Mouse (Mus musculus) heart, embryonic 11.5 days (tissue): ENCODE measurements around the gene Mrtfb. TPM values are rescaled to one million over a fixed set of nuclear protein-coding genes. Genes with fewer than 3 reads are reported as not detected.

Experiments
- ATAC-seq: fragments of 200-750 bp; cut with Nextera tagmentation; replicated peaks from 2 replicates; pipeline ENCODE4 v1.8.0; 2017; ENCODE audit warnings: moderate library complexity; ENCODE audit not compliant: insufficient number of reproducible peaks, low FRiP score, low TSS enrichment
- H3K27ac ChIP-seq: fragments of 300-500 bp; sonication (generic); 2 replicates; pipeline ENCODE4 v1.5.1; 2014; ENCODE audit warnings: mild to moderate bottlenecking, low read depth, low read length
- H3K27me3 ChIP-seq: fragments of 300-500 bp; sonication (generic); 2 replicates; pipeline ENCODE4 v1.6.1; 2014; ENCODE audit warnings: mild to moderate bottlenecking, low read length, mixed read lengths; ENCODE audit not compliant: control insufficient read depth, insufficient read depth
- H3K36me3 ChIP-seq: fragments of 300-500 bp; sonication (generic); 2 replicates; pipeline ENCODE4 v1.6.1; 2014; ENCODE audit warnings: mild to moderate bottlenecking, low read length, moderate library complexity, mixed read lengths; ENCODE audit not compliant: control insufficient read depth, insufficient read depth
- H3K4me1 ChIP-seq: fragments of 300-500 bp; sonication (generic); 2 replicates; pipeline ENCODE4 v1.6.1; 2014; ENCODE audit warnings: low read length; ENCODE audit not compliant: control insufficient read depth, insufficient read depth
- H3K4me2 ChIP-seq: fragments of 300-500 bp; sonication (generic); 2 replicates; pipeline ENCODE4 v1.6.1; 2014; ENCODE audit warnings: mild to moderate bottlenecking, moderate library complexity
- H3K4me3 ChIP-seq: fragments of 300-500 bp; sonication (generic); 2 replicates; pipeline ENCODE4 v1.5.1; 2014; ENCODE audit warnings: low read depth, low read length
- H3K9ac ChIP-seq: fragments of 300-500 bp; sonication (generic); 2 replicates; pipeline ENCODE4 v1.6.1; 2014; ENCODE audit warnings: mild to moderate bottlenecking, low read depth, low read length, moderate library complexity
- H3K9me3 ChIP-seq: fragments of 300-500 bp; sonication (generic); replicated peaks from 2 replicates; pipeline ENCODE4 v1.6.1; 2016; ENCODE audit warnings: low read length; ENCODE audit not compliant: control insufficient read depth
- WGBS: fragments of 180-500 bp; shearing (Covaris S2); extraction: QIAGEN DNeasy Blood & Tissue Kit; methylation state at CpG from one replicate; pipeline ENCODE4 v1.1.7; 2014; ENCODE audit not compliant: insufficient replicate concordance; 5-methylcytosine and 5-hydroxymethylcytosine counted together
- polyA plus RNA-seq: library from polyadenylated mRNA; unstranded; fragments of >200 nt; fragmentation: Nextera tagmentation; extraction: Ambion mirVana; gene quantifications from 2 replicates; pipeline ENCODE4 v1.2.1, GENCODE M21; 2014

Gene Mrtfb
- polyA plus RNA-seq, 1 experiment from 2014 or later, result 20.2 TPM

DNA sequence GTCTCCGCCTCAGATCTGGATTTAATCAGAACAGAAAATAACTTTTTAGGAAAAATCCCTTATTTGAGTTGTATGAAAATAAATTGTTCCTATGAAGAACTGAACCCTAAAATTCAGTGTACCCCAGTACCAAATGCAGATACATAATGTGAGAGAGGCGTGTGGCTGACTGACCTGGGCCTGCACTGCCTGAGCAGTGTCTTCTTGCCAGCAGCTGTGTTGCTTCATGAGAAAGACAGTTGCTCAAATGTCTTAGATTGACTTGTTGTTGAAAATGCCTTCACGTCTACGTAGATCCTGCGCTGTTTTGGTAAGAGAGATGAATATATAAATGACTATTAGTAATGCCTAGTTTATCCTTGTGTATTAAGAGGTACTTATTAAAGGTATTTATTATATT, 104.6 kb downstream of the Mrtfb start:
- Histone ChIP-seq H3K27ac (no peak overlapping the region), H3K4me3 (no peak overlapping the region), H3K36me3 (no peaks in the 10 kb centered on the region), H3K4me2 (no peak overlapping the region), H3K9me3 (no peaks in the 10 kb centered on the region), H3K9ac (no peak overlapping the region), H3K27me3 (no peaks in the 10 kb centered on the region), H3K4me1 (peaks cover 37% of the 10 kb centered on the region)
- ATAC-seq, result no peak
- WGBS, result 72% methylated on average over 5 of the region's 5 CpGs

- WGBS, result 68% methylated on average over 5 of the region's 5 CpGs
These were observed 106.9 kb downstream of the Mrtfb start for GRCm38 (mm10) chr16:13363141-13363540.

DNA sequence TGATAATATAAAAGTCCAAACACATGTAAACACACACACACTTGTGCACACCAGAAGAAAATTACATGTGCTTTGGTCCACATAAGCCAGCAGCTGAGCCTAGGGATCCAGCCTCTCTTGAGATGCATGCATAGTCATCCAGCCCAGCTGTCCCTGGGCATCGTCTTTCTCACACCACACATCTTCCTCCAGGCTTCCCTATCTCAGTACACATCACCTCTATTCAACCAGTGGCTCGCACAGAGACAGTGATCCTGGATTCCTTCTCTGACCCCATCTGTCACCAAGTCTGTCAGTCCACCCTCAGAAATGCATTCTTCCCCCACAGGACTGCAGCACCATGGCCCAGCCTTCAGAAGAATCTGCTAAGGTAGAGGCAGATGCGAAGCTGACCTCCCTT, 107.9 kb downstream of the Mrtfb start:
- WGBS, result 17% methylated on average over 3 of the region's 3 CpGs
- H3K27ac ChIP-seq, result no peak overlapping the region
- no peaks in the 10 kb centered on the region for H3K27me3 ChIP-seq
- H3K9ac ChIP-seq, result no peak overlapping the region
- H3K4me1 ChIP-seq, result peaks cover 27% of the 10 kb centered on the region
- no peaks in the 10 kb centered on the region for H3K36me3 ChIP-seq
- 0 out of 2 replicates have a peak, but pooled peaks have one; percentile 27 for ATAC-seq
- no peak overlapping the region for H3K4me3 ChIP-seq
- no peaks in the 10 kb centered on the region for H3K9me3 ChIP-seq
- H3K4me2 ChIP-seq, result no peak overlapping the region

More at GRCm38 (mm10) chr16:13363141-13363540, 106.9 kb downstream of the Mrtfb start:
- Histone ChIP-seq H3K9me3 (no peaks in the 10 kb centered on the region), H3K27ac (no peak overlapping the region), H3K4me3 (no peak overlapping the region), H3K9ac (no peak overlapping the region), H3K27me3 (no peaks in the 10 kb centered on the region), H3K4me1 (peaks cover 37% of the 10 kb centered on the region), H3K4me2 (no peak overlapping the region), H3K36me3 (no peaks in the 10 kb centered on the region)
- no peak for ATAC-seq

DNA sequence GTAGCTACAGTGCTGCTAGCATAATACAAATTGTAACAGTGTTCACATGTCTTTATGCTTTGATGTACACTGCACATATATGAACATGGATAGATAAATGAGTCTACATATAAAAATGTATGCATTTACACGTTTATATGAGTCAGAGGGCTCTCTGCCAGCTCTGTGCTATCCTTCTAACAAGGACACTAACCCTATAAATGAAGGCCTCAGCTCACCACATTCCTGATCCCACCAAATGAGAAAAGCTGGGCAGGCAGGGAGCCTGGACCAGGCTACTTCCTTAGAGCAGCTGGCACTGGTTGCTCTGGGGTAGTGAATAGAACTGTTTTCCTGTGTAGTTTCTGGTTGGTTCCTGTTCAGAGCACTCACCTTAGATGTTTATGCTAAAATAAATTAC, 110.0 kb downstream of the Mrtfb start:
- H3K9me3 ChIP-seq, result no peaks in the 10 kb centered on the region
- WGBS, result 56% methylated on average over 1 of the region's 1 CpGs
- no peaks in the 10 kb centered on the region for H3K36me3 ChIP-seq
- H3K4me3 ChIP-seq, result no peak overlapping the region
- H3K4me1 ChIP-seq, result peaks cover 18% of the 10 kb centered on the region
- H3K27ac ChIP-seq, result peak overlapping the region; percentile 12; the same call in 1 of the 2 replicates
- no peak for ATAC-seq
- no peaks in the 10 kb centered on the region for H3K27me3 ChIP-seq
- H3K9ac ChIP-seq, result no peak overlapping the region
- no peak overlapping the region; the same call in 1 of the 2 replicates for H3K4me2 ChIP-seq

DNA sequence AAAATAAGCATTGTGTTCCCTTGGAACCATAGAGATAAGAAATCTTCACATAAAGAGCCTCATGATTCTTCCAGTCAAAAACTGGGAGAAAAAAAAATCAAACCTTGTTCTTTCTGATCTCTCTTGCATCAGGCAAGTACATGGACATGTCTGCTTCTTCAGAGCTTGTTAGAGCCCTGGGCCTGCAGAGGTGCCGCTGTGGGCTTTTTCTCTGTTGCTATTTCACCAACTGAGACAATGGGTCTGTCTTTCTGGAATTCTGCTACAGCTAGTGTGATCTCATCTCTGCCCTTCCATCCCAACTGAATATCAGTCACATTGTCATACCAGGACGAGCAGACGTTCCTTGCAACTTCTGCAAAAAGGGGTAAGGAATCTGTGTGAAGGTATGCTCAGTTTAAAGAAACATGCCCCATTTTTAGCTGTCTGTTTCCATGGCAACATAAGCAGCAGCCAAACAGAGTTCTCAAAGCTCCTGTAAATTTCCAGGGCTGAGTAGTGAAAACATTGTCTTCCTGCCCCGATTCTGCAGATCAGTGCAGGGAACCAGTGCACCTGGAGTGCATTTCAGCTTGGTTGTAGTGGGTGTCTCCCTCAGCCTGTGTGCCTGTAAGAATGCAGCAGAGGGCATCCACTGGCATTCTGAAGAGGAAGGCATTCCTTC, 110.7 kb downstream of the Mrtfb start:
- no peak overlapping the region for H3K9ac ChIP-seq
- ATAC-seq, result no peak
- no peaks in the 10 kb centered on the region for H3K27me3 ChIP-seq
- H3K9me3 ChIP-seq, result no peaks in the 10 kb centered on the region
- H3K36me3 ChIP-seq, result no peaks in the 10 kb centered on the region
- H3K4me3 ChIP-seq, result no peak overlapping the region
- 22% methylated on average over 4 of the region's 4 CpGs for WGBS
- H3K27ac ChIP-seq, result no peak overlapping the region; the same call in 1 of the 2 replicates
- H3K4me1 ChIP-seq, result peaks cover 22% of the 10 kb centered on the region
- no peak overlapping the region for H3K4me2 ChIP-seq

DNA sequence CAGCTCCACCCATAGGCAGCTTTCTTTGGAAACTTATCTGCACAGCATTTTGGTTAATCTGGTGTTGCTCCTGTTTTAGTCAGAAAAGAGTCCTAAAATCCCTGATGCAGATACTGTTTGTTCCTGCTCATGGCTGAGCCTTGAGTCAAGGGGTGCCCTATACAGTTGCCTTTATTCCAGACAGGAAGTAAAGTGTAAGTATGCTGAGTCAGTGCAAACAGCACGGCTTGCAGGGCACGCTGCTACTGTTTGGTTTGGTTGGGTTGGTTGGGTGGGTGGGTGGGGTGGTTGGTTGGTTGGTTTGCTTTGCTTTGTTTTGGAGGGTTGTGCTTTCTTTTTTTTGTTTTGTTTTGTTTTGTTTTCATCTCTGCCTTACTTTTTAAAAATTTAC, 111.2 kb downstream of the Mrtfb start:
- Histone ChIP-seq H3K27ac (no peak overlapping the region; the same call in 1 of the 2 replicates), H3K4me3 (no peak overlapping the region), H3K4me2 (no peak overlapping the region), H3K9me3 (no peaks in the 10 kb centered on the region), H3K4me1 (peaks cover 22% of the 10 kb centered on the region), H3K9ac (no peak overlapping the region), H3K27me3 (no peaks in the 10 kb centered on the region), H3K36me3 (no peaks in the 10 kb centered on the region)
- WGBS, result 47% methylated on average over 2 of the region's 2 CpGs
- ATAC-seq, result no peak

DNA sequence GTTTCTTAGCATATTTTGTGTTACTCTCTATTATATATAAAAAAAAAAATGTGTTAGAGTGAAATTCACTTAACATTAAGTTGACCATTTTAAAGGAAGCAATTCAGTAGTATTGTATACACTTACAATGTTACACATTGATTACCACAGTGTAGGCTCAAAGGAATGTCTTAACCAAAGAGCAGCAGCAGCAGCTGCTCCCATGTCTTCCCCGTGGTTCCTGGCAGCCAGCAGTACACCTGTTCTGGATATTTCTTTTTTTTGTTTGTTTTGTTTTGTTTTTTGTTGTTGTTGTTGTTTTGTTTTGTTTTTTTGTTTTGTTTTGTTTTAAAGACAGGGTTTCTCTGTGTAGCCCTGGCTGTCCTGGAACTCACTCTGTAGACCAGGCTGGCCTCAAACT, 112.4 kb downstream of the Mrtfb start:
- Histone ChIP-seq H3K36me3 (no peaks in the 10 kb centered on the region), H3K4me1 (peaks cover 22% of the 10 kb centered on the region), H3K9ac (no peak overlapping the region), H3K27me3 (no peaks in the 10 kb centered on the region), H3K9me3 (no peaks in the 10 kb centered on the region), H3K4me2 (no peak overlapping the region), H3K27ac (no peak overlapping the region), H3K4me3 (no peak overlapping the region)
- WGBS, result 90% methylated on average over 1 of the region's 1 CpGs
- ATAC-seq, result no peak

DNA sequence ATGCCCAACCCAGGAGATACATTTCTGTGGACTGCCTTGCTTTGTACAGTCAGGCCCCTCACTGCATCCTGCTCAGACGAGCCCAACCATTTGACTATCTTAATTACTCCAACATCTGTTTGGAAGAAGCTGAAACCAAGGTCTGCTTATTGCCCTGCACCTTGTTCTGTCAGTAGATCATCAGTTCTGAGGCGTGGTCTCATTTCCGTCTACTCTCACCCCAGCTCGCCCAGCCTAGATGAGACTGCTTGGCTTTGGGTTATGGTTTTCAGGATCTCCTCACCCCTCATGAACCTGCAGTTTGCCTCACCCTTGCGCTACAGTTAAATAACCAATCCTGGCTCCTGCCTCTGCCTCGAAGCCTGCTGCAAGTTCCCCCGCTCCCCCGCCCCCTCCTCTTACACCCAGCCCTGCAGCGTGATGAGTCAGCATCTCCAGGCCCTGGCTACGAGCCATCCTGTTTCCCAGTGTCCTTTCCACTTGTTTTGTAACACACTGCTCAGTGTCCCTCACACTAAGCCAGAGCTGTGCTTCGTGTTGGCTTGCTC, 115.5 kb downstream of the Mrtfb start:
- Histone ChIP-seq H3K4me2 (peak overlapping the region; percentile 51), H3K27ac (peak overlapping the region; percentile 46)

More for the DNA sequence above, 115.5 kb downstream of the Mrtfb start:
- Histone ChIP-seq H3K9me3 (no peaks in the 10 kb centered on the region), H3K4me3 (no peak overlapping the region), H3K9ac (0 out of 2 replicates have a peak overlapping the region, but pooled peaks have one; percentile 39), H3K27me3 (no peaks in the 10 kb centered on the region), H3K36me3 (no peaks in the 10 kb centered on the region), H3K4me1 (peaks cover 8% of the 10 kb centered on the region)
- ATAC-seq, result peak; percentile 86
- WGBS, result 13% methylated on average over 11 of the region's 11 CpGs
